Mouse (Mus musculus) mesoderm, embryonic 11.5 days (tissue): Measurements from ENCODE around the gene Rragc.

Experiments
- DNase-seq: peaks from one replicate; pipeline ENCODE4 v3.0.0-alpha.2; 2012; ENCODE audit warnings: low read depth, low spot score

Gene Rragc

DNA sequence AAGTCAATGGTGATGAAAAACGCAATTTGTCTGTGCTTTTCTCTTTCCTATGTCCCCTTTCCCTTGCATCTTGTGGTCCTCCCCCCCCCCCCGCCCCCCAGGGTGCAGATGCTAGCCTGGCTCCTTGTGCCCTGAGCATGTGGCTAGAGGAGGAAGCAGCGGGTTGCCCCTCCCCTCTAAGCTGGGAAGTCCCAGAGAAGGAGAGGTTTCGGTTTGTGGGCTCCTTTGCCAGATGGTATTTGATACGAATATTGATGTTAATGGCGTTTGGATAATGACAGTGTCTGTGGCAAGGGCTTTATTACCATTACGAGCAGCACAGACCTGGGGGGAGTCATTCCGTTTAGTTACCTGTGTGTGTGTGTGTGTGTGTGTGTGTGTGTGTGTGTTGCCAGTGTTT is 34.8 kb downstream of the Rragc start:
- no peak for DNase-seq

DNA sequence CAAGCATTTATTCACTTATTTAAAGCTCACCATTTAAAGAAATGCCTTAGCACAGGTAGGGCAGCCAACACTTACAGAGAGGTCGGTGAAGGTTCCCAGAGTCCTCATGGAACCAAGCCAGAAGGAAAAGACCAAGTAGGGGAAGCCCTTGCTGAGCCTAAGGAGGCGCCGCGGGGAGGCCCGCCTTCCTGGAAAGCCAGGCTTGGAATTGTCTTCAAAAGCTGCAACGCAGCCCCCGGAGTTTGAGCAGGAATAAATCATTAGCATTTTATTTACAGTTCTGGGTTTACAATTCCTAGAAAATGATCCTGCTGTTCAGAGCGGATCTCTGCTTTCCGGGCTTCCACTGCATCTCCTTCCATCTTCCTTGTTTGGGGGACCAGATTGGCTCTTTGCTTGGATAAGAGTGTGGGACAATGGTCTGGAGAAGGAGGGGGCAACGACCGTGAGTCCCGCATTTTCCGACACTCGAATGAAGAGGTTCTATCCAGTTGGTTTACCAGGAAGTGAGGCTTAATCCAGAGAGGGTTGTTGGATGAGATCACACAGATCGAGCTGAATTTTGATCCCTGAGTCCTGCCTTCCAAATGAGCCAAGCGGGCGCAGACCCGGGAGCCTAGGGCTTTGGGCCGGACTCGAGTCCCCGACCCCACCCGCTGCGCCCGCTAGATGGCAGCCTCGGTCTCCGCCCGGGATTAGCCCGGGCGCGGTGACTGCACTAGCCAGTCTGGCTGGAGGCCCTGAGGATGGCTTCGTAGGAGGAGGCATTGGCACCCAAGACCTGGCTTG is 39.7 kb downstream of the Rragc start:
- DNase-seq, result peak; percentile 82

DNA sequence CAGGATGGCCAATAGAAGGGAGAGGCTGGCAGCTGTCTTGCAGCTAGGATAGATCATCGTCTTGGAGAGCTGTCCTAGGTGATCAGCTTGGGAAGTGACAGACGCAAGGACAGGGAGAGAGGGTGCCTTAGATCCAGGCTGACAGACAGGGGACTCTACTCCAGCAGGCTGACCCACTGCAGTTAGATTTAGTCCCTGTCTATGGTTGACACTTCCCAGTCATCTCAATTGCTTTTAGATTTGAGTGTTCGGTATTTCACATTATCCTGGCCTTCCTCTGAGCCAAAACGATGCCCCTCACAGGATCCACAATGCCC is 40.2 kb downstream of the Rragc start:
- no peak for DNase-seq

DNA sequence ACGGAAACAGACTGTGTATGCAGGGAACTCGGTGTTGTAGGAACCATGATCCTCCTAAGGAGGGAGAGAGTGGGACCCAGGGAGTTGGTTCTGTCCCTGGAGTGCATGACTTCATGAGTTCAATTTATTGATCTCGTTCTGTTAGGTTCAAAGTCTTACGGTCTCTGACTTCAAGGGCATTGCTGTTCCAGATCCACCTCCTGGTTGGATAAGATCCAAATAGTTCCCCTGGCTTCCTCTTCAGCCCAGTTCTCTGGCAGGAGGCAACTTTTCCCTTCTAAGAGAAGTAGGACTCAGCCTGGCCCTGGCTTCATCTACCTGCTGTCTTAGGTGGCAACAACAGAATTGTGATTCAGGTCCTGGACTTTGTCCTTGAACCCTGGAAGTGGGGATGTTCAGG is 40.6 kb downstream of the Rragc start:
- no peak for DNase-seq

DNA sequence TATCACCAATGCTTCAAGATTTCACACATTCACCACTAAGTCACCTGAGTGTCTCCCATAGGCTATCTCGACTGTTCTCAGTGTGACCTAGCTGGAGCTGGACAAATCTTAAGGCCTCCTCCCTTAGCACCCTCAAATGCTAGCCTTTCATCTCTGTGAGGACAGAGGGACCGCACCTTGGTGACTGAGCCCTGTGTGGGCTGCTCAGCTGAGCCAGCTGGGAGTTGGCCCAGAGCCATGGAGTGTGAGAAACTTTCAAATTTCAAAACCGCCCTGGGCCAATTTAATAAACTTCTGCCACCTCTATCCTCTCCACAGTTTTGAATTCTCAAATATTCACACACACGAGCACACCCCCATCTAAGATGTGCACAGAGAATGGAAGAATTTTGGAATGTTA is 43.7 kb downstream of the Rragc start:
- no peak for DNase-seq

DNA sequence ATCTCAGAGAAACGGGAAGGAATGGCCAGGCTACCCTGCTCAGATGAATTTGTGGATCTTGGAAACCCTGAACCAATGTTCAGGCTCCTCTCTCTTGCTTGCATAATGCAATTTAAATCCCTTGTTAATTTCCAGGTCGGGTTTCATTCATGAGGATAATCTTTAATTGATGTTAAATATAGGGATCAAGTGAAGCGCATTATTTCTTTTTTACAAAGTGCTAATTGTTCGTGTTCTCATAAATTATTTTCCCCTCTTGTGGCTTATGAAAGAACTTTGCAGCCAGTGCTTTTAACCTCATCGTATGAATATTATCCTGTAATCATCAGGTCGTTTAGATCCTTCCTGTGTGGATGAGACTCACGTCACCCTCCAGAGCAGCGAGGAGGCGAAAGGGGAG is 45.5 kb downstream of the Rragc start:
- DNase-seq, result no peak

- DNase-seq, result no peak
Observed at GRCm38 (mm10) chr4:123968663-123969321, 51.5 kb downstream of the Rragc start.

DNA sequence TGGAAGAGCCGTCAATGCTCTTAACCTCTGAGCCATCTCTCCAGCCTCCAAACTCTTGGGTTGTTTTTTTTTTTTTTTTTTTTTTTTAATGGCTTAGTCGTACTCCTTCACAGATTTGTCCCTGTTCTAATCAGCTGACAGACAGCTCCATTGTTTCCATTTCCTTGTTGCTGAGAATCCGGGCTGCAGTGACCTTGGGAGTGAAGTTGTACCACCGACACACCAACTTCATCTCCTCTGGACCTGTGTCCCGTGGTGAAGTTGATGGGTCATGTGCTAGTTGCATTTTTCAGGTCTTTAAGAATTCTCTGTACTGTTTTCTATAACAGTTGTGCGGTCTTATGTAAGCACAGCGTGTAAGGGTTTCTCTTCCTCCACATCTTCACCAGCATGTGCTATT is 52.2 kb downstream of the Rragc start:
- no peak for DNase-seq

- no peak for DNase-seq
Observed at GRCm38 (mm10) chr4:123971059-123971458, 53.8 kb downstream of the Rragc start.

DNA sequence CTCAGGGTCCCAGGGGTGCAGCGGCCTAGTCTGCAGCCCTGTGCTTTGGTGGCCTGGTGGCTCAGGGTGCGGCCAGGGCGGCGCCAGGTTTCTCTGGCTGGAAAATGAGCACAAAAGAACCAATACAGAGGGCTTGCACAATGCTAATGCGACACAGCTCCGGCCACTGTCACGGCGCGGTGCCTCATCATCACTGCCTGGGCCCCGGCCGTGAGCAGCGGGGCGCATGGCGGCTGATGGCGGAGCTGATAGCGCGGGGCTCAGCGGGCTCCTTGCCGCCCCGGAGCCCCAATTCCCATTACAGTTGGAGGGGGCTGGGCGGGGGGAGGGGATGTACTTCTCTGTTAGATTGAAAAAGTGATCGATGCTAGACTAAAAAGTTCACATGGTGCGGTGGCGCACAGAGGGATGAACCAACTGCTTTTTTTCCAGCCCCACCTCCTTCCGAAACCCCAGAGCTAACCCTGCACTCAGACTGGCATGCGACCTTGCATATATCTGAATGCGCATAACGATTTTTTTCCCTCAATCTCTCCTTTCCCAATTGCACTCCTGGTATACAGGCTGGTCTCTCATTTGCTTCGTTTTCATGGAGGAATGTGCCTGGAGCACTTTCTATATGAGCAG is 55.3 kb downstream of the Rragc start:
- DNase-seq, result no peak

DNA sequence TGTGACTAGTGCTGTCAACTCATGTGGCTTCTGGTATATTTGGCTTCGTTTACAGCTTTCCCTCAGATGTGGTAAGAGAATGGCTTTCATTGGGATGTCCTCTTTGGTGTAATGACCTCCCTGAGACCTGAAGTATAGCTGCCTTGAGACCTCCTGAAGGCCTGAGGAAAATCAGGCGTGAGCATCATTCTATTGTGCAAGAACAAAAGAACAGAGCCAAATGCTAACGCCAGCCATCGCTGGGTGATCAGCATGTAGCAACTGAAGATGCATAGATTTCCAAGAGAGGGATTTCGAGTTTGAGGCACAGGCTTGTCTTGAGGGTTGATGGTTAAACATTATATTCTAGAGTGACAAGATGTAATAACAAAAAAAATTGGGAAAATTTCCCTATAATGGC is 64.9 kb downstream of the Rragc start:
- no peak for DNase-seq
